Mouse (Mus musculus) gastrocnemius, adult 2 months (tissue): ENCODE data around the gene Tcf7l2. TPM values are rescaled to one million over a fixed set of nuclear protein-coding genes. Genes with fewer than 3 reads are reported as not detected.

Experiments
- DNase-seq: peaks from one replicate; pipeline ENCODE4 v3.0.0; 2022
- H3K27ac ChIP-seq: fragments of 200-600 bp; 2 replicates; pipeline ENCODE4 v1.8.1; 2022; ENCODE audit warnings: mild to moderate bottlenecking
- H3K4me3 ChIP-seq: fragments of 200-600 bp; 2 replicates; pipeline ENCODE4 v1.8.1; 2022; ENCODE audit warnings: mild to moderate bottlenecking, moderate library complexity
- CTCF ChIP-seq: fragments of 200-600 bp; IDR thresholded peaks from 2 replicates; pipeline ENCODE4 v1.8.1; 2022; ENCODE audit warnings: antibody characterized with exemption, mild to moderate bottlenecking, moderate library complexity
- intact Hi-C: fragments of 180-260 bp; cut with DNase I; formaldehyde crosslinking; loops from one replicate; pipeline ENCODE4 v1.15.1; 2025
- total RNA-seq, 2 experiments: library from RNA; stranded (reverse); gene quantifications; 2 replicates each; pipeline ENCODE4 v1.2.3; 2021

Gene Tcf7l2
- total RNA-seq, 2 experiments from 2014 or later: 10.3 to 11.0 TPM

DNA sequence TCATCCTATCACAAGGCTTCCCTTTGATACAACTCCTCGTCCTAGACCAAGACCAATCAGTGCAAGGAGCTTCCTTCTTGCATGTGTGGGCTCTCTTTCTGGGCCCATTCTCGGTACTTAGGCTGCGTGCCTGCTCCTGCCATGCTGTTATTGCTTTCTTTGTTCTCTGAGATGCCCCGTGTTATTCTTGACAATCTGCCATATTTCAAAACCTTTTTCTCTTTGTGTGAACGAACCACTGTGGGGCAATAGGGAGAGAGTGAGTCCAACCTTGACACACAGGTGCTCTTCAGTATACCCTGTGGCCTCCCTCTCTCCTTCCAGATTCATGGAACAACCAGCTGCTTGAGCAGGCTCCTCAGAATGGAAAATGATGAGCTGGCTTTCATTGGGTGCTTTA is 30.8 kb upstream of the Tcf7l2 start:
- TF ChIP-seq CTCF: no peak
- Histone ChIP-seq H3K4me3 (no peak overlapping the region), H3K27ac (no peak overlapping the region)
- intact Hi-C loops: no loop called here
- no peak for DNase-seq

DNA sequence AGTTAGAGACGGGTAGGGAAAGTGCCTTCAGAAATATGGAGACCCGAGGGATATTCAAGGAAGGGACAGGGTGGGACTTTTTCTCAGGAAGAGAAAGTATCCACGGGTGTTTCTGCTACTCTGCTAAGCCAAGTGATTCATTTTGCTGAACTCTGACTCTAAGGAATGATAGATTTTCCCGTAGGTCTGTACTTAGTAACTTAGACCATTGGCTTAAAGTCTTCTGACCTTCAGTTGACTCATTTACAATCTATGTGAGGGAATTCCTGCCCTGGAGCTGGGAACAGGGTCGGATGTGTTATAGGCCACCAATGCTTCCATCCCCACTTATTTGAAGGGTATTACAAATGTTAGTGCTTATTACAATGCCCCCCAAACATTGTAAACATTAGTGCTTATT is 29.9 kb upstream of the Tcf7l2 start:
- no peak for DNase-seq
- no peak for TF ChIP-seq CTCF
- H3K27ac ChIP-seq: no peak overlapping the region
- H3K4me3 ChIP-seq: no peak overlapping the region
- intact Hi-C loops: no loop called here

DNA sequence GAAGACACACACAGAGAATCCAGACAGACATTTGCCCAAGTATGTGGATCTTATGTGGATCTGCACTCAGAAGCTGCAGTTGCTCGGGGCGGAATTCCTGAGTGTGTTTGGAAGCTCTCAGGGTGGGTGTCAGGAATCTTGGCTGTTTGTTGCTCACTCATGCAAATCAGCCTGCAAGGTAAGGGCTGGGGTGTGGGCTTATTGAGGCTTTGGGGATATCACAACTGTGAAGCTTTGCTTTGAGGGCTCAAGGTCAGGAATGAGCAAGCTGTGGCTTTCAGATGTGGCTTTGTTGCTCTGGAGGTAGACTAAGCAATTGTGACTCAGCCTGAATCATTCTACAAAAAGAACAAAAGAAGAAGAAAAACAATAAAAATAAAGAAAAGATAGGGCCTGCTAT is 28.9 kb upstream of the Tcf7l2 start:
- Histone ChIP-seq H3K27ac (no peak overlapping the region), H3K4me3 (no peak overlapping the region)
- intact Hi-C loops: no loop called here
- no peak for DNase-seq
- TF ChIP-seq CTCF: no peak

DNA sequence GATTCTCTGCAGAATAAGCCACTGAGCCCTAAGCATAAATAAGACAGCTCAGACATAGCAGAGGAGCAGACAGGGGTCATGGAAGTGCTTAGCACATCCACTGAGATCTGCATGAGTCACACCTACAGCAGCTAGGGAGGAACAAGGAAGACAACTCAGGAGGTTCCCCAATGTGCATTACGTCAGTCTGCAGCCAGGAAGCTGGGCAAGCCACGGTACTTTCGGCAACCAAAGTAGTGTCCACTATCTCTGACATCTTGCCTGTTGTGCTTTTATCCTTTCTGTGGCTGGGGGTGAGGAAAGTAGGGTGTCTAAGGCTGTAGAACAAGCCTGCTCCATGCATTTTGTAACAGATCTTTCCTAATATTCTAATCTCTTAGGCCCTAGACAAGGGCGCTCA is 27.6 kb upstream of the Tcf7l2 start:
- H3K4me3 ChIP-seq: no peak overlapping the region
- no peak overlapping the region for H3K27ac ChIP-seq
- no peak for TF ChIP-seq CTCF
- intact Hi-C loops: no loop called here
- DNase-seq: no peak

DNA sequence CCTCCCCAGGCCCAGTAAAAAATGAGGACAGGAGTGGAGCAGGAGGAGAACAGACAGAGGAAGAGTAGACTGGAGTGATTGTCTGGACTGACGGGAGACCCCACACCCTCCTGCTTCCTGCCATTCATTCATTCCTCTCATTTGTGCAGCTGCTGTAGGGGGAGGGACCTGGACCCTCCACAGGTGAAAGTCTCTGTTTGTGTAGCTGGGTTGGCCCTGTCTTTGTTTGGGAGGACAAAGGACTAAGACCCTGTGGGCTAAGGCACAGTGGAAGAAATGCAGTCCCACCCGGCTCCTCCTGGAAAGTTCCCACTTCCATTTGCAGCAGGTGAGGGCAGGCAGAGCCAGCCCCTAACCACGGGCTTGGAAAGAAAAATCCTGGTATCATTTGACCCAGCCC is 27.0 kb upstream of the Tcf7l2 start:
- intact Hi-C loops: no loop called here
- no peak overlapping the region for H3K27ac ChIP-seq
- no peak for DNase-seq
- no peak for TF ChIP-seq CTCF
- H3K4me3 ChIP-seq: no peak overlapping the region

DNA sequence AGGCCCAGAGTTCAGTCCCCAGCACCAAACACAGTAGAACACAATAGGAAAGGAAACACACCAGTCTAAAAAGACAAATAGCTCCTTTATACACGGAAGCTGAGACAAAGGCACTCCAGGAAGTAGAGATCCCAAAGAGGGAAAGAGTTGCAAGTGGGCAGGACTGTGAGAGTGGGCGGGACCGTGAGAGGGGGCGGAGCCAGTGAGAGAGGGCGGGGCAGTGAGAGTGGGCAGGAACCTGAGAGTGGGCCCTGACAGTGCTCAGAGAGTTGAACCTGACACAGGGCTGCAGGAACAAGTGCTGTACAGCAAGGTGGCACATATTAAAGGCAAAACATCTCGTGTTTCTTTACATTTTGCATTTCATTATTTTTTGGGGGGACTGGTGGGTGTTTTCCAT is 22.5 kb upstream of the Tcf7l2 start:
- no peak overlapping the region for H3K27ac ChIP-seq
- H3K4me3 ChIP-seq: no peak overlapping the region
- intact Hi-C loops: no loop called here
- no peak for DNase-seq
- no peak for TF ChIP-seq CTCF

DNA sequence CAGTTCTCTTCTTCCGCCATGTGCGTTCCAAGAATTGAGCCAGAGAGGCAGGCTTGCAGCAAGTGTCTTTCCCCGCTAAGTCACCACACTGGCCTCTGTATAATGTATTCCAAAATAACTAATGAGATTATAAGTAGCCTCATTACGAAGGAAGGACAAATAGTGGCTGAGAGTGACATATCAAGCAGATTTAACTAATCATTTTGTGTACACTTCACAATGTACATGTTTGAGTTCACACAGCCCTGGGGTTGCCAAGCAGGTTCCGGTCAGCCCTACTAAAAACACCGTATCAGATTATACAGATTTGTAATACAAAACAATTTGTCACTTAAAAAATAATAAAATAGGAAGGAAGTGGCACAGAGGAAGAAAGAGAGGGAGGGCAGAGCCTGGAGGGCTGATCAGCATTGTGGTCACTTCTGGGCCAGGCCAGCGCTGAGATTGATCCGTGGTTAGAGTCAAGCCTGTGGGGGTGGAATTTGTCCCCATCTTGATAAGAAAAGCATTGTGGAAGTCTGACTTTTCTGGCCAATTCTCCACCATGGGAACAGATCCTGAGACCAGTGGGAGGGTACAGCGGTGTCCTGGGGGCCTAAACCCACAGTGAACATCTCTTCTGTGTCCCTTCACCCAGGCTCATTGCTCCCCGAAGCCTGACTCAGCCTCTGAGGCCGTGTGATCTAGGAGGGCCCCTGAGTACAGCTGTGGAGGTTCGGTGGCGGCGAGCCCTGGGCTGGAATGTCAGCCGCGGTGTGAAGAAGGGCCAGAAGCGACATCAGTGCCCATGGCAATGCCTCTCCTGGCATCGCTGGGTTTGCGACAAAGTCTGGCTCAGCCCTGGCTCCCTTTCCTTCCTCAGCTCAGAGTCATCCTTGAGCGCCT is 21.9 kb upstream of the Tcf7l2 start:
- Histone ChIP-seq H3K4me3 (peak overlapping the region; percentile 23), H3K27ac (no peak overlapping the region)
- TF ChIP-seq CTCF: no peak
- intact Hi-C loops: no loop called here
- DNase-seq: peak; percentile 56

DNA sequence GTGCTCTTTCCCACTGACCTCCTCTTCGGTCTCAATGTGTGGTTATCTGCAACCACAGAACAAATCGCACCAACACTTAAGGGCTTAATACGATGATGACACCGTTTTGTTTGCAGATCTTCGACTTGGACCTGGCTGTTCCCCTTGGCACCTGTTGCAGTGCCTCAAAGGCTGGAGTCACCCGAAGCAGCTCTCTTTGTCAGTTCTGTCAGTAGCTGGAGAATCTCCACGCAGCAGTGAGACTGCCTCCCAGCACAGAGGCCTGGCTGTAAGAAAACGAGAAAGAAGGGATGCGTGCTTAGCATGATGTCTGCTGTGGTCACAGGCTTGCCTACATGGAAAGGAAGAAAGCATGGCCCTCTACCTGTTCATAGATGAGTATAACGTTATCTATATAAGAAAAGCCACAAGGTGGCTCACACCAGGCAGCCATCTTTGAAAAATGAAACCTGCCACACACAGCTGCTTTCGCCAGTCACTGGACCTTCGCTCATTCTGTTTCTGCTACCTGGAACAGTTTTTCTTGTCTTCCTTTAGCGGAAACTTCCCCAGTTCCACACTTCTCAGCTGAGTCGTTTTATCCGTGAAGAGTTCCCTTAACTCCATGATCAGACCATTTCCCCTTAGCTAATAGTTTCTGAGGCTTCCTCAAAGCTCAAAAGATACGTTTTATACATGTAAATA is 21.1 kb upstream of the Tcf7l2 start:
- H3K27ac ChIP-seq: no peak overlapping the region
- no peak for DNase-seq
- no peak; the same call in 1 of the 2 replicates for TF ChIP-seq CTCF
- peak overlapping the region; percentile 23 for H3K4me3 ChIP-seq
- intact Hi-C loops: no loop called here

DNA sequence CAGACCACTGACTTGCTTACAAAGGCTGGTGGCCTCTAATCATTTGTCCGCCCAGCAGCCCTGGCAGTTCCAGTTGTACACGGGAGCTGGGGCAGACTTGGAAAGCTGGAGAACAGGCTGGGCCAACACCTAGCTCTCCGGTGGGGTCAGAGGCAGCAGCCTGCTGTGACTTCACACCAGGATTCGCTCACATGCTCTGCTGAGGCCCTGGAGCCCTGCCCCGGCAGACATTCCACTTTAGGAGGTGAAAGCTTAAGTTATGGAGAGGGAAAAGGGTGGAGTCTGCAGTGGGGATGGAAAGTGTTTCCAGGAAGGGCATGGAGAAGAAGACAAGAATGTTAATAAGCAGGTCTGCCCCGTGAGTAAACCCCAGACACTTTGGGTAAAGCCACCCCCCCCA is 19.2 kb upstream of the Tcf7l2 start:
- no peak for DNase-seq
- Histone ChIP-seq H3K4me3 (no peak overlapping the region), H3K27ac (no peak overlapping the region)
- intact Hi-C loops: no loop called here
- TF ChIP-seq CTCF: no peak

DNA sequence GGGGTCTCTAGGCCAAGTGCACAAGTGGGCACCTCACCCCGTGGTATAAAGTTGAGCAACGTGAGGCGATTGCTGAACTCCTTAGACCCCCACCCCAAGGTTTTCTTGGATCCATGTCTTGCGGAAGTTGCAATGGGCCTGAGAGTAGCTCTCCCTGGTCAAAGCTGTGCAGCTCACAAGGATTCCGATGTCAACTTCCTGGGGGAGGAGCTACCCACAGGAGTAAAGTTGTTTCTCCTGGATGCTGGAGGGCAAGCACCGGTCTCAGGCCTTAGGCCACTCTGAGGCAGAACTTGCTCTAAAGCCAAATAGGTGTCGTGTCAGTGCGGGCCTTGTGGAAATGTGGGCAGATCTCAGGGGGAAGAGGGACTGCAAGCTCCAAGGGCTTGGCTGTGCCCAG is 12.2 kb upstream of the Tcf7l2 start:
- no peak for TF ChIP-seq CTCF
- no peak for DNase-seq
- intact Hi-C loops: no loop called here
- no peak overlapping the region for H3K27ac ChIP-seq
- no peak overlapping the region for H3K4me3 ChIP-seq

DNA sequence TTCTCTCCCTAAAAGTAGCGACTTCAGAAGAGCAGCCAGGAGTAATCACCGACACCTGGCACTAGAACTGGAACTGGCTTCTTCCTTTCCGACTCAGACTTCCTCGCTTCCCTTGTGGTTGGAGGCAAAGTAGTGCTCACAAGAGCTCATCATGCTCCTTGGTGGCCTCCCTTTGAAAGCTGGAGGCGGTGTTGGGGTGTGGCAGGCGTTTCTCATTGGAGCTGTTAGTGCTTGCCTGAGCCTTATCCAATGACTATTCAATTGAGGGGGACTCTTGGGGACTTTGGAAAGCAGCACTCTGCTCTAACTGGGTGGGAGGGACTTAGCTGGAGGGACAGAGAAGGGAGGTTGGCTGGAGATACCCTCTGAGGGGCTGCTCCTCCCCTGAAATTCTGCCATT is 9.1 kb upstream of the Tcf7l2 start:
- no peak for TF ChIP-seq CTCF
- intact Hi-C loops: no loop called here
- Histone ChIP-seq H3K27ac (no peak overlapping the region), H3K4me3 (no peak overlapping the region)
- DNase-seq: no peak

DNA sequence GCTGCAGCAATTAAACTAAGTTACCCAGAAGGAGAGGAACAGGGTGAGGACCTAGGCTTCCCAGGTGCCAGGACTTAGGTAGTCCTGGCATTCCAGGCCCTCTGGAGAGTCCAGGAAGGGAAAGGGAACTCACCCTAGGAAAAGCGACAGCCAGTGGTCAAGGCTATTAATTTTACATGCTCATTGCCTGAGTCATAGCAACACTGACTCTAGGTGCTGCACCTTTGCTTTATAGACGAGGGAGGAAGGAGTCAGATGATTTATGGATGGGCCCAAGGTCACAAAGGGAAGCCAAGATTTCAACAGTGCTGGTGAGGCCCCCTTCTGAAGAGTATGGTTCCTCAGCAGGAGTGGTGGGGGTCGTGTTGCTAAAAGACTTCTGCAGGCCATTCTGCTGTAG is 8.6 kb upstream of the Tcf7l2 start:
- DNase-seq: no peak
- TF ChIP-seq CTCF: no peak
- Histone ChIP-seq H3K27ac (no peak overlapping the region), H3K4me3 (no peak overlapping the region)
- intact Hi-C loops: no loop called here

DNA sequence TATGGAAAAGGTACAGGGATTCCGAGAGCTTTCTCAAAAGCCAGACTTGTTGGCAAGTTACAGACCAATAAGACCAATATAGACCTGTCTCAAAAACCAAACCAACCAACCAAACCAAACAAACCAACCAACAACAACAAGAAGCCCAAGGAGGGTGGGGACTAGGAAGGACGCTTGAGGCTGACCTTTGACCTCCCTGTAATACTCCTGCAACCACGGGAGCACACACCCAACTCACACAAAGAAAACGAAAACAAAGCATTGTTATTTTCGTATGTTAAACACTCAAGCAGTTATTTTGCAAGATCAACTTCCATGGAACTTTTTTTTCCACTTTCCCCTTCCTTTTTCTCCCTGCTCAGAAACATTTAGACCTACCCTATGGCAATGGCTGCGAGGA is 5.6 kb upstream of the Tcf7l2 start:
- no peak overlapping the region for H3K4me3 ChIP-seq
- H3K27ac ChIP-seq: no peak overlapping the region
- no peak for TF ChIP-seq CTCF
- intact Hi-C loops: no loop called here
- no peak for DNase-seq
